Mouse (Mus musculus) liver, adult 2 months (tissue): ENCODE measurements around the gene Htra2. TPM values are rescaled to one million over a fixed set of nuclear protein-coding genes. Genes with fewer than 3 reads are reported as not detected.

Experiments used
- DNase-seq: peaks from one replicate; pipeline ENCODE4 v3.0.0-alpha.2; 2011; ENCODE audit warnings: low read depth, low spot score; ENCODE audit errors: extremely low read depth
- H3K27ac ChIP-seq: fragments of 200-500 bp; replicated peaks from 2 replicates; pipeline ENCODE4 v1.5.1; 2012; ENCODE audit warnings: low read depth, mild to moderate bottlenecking, control low read depth, inconsistent platforms, low read length; ENCODE audit not compliant: insufficient read depth
- H3K27me3 ChIP-seq: fragments of 200-500 bp; 2 replicates; pipeline ENCODE4 v1.6.1; 2012; ENCODE audit warnings: mild to moderate bottlenecking, moderate library complexity, low read length, inconsistent platforms; ENCODE audit not compliant: control insufficient read depth, insufficient read depth
- H3K36me3 ChIP-seq: fragments of 200-500 bp; 2 replicates; pipeline ENCODE4 v1.6.1; 2012; ENCODE audit warnings: low read length, inconsistent platforms; ENCODE audit not compliant: control insufficient read depth, insufficient read depth
- H3K4me1 ChIP-seq: fragments of 200-500 bp; 2 replicates; pipeline ENCODE4 v1.6.1; 2011; ENCODE audit warnings: low read length; ENCODE audit not compliant: control insufficient read depth, insufficient read depth
- H3K4me3 ChIP-seq: fragments of 200-500 bp; 2 replicates; pipeline ENCODE4 v1.5.1; 2011; ENCODE audit warnings: low read depth, mild to moderate bottlenecking, control low read depth, low read length, moderate library complexity; ENCODE audit not compliant: insufficient read depth
- H3K79me2 ChIP-seq: fragments of 200-500 bp; 2 replicates; pipeline ENCODE4 v1.6.1; 2012; ENCODE audit warnings: inconsistent platforms, mild to moderate bottlenecking, low read length, moderate library complexity; ENCODE audit not compliant: control insufficient read depth, insufficient read depth
- H3K9ac ChIP-seq: fragments of 200-500 bp; 2 replicates; pipeline ENCODE4 v1.6.1; 2012; ENCODE audit warnings: low read depth, mild to moderate bottlenecking, control low read depth, inconsistent platforms, low read length
- CTCF ChIP-seq: fragments of 200-500 bp; IDR thresholded peaks from 2 replicates; pipeline ENCODE4 v1.5.1; 2011; ENCODE audit warnings: low read depth, low read length, control low read depth
- POLR2A ChIP-seq: fragments of 200-500 bp; IDR thresholded peaks from 2 replicates; pipeline ENCODE4 v1.6.1; 2011; ENCODE audit warnings: low read length, control low read depth; ENCODE audit not compliant: insufficient read depth; ENCODE audit errors: extremely low read depth
- WGBS: fragments of 180-500 bp; shearing (Covaris S2); methylation state at CpG from one replicate; pipeline ENCODE4 v1.1.7; 2018; 5-methylcytosine and 5-hydroxymethylcytosine counted together
- polyA plus RNA-seq: library from polyadenylated mRNA; depleted of rRNA; stranded (reverse); fragments of >200 nt; gene quantifications from 2 replicates; pipeline ENCODE4 v1.2.3, GENCODE M21; 2012; rRNA removed
- total RNA-seq: library from RNA; depleted of rRNA; stranded (reverse); fragments of >200 nt; gene quantifications from 2 replicates; pipeline ENCODE4 v1.2.3, GENCODE M21; 2014; rRNA removed

Gene Htra2
- total RNA-seq (14.0 and 17.5 TPM in 2 replicates), polyA plus RNA-seq (23.3 and 24.1 TPM in 2 replicates)

DNA sequence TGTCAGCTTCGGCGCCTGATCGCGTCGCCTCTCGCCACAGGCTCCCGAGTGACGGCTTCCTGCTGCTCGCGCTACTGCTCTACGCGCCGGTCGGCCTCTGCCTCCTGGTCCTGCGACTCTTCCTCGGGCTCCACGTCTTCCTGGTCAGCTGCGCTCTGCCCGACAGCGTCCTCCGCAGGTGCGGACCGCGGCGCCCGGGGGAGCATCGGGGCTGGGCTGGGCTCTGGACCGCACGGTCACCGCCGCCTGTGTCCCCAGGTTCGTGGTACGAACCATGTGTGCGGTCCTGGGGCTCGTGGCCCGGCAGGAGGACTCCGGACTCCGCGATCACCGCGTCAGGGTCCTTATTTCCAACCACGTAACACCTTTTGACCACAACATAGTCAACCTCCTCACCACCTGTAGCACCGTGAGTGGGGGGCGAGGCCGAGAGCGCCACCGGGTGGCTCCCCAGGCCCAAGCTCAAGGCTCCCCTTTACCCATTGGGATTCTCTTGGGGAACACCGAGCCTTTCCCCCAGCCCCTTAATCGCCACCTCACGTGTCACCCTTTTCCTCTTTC is at the start of gene Htra2:
TSS of gene Htra2 (minus strand) at position 403 of the 561 bp plus-strand sequence.
- Histone ChIP-seq H3K9ac (peak within 1 kb of the TSS; percentile 97), H3K27ac (peak within 1 kb of the TSS; percentile 76), H3K27me3 (no peaks in the 10 kb centered on the region), H3K4me3 (peak within 1 kb of the TSS; percentile 92), H3K4me1 (peaks cover 17% of the 10 kb centered on the region), H3K36me3 (peaks cover 8% of the 10 kb centered on the region), H3K79me2 (peaks cover 17% of the 10 kb centered on the region; the same call in 1 of the 2 replicates)
- no peak for TF ChIP-seq POLR2A
- TF ChIP-seq CTCF, result peak; percentile 42
- no peak for DNase-seq
- WGBS, result under 1% methylated on average over 48 of the region's 50 CpGs

- 82% methylated on average over 4 of the region's 4 CpGs for WGBS
- Histone ChIP-seq H3K79me2 (peaks cover 1% of the 10 kb centered on the region; the same call in 1 of the 2 replicates), H3K27me3 (no peaks in the 10 kb centered on the region), H3K9ac (no peak overlapping the region), H3K4me3 (no peak overlapping the region), H3K4me1 (peaks cover 20% of the 10 kb centered on the region), H3K27ac (no peak overlapping the region), H3K36me3 (no peaks in the 10 kb centered on the region)
- DNase-seq, result no peak
- TF ChIP-seq POLR2A, result no peak
- TF ChIP-seq CTCF, result no peak
Observed at GRCm38 (mm10) chr6:83104158-83104557, 49.1 kb upstream of the Htra2 start.

GRCm38 (mm10) chr6:83103130-83103650 is 48.1 kb upstream of the Htra2 start:
- Histone ChIP-seq H3K27ac (0 out of 2 replicates have a peak overlapping the region, but pooled peaks have one; percentile 2), H3K4me3 (peak overlapping the region; percentile 1; the same call in 1 of the 2 replicates), H3K9ac (no peak overlapping the region), H3K27me3 (no peaks in the 10 kb centered on the region), H3K36me3 (no peaks in the 10 kb centered on the region), H3K4me1 (peaks cover 17% of the 10 kb centered on the region), H3K79me2 (no peaks in the 10 kb centered on the region)
- 29% methylated on average over 11 of the region's 11 CpGs for WGBS
- peak; percentile 34; the same call in 1 of the 2 replicates for TF ChIP-seq CTCF
- TF ChIP-seq POLR2A, result no peak
- DNase-seq, result peak; percentile 80

DNA sequence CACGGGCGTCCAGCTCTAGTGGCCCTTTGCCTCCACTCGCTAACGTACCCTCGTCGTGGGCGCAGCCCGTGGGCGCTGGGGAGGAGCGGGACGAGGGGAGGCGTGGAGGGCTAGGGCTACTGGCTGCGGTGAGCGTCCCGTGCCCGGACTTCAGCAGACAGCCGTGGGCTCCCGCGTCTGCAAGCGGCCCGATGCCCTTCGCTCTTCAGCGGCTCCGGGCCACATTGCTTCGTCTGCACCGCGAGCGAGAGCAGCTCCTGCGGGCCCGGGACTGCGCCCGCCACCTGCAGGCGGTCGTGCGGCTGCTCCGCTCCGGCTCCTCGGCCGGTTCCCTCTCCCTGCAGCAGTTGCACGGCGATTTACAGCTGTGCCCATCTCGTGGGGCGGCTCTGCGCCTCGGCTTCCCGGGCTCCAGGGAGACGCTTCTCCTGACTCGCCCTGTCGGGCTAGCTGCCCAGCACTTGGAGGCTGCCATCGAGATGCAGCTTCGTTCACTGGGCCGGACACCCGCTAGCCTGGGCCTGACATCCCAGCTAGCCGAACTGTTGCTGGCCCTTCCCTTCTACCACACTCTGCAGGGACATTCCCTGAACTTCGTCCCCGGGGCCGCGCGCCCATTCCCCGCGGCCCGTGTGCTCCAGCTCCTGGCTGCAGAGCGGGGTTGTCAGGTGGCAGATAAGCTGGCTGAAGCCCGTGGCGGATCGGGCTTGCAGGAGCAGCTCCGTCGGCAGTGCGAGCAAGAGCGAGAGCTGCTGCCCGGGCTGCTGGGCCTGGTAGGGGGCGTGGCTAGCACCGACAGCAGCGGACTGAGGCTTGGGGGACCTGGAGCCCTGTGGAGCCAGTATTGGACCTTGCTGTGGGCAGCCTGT is 46.8 kb upstream of the Htra2 start:
- peak; percentile 61 for DNase-seq
- Histone ChIP-seq H3K27ac (peak overlapping the region; percentile 53), H3K79me2 (no peaks in the 10 kb centered on the region), H3K36me3 (no peaks in the 10 kb centered on the region), H3K27me3 (no peaks in the 10 kb centered on the region), H3K4me1 (peaks cover 11% of the 10 kb centered on the region), H3K9ac (peak overlapping the region; percentile 81), H3K4me3 (peak overlapping the region; percentile 67)
- no peak for TF ChIP-seq POLR2A
- TF ChIP-seq CTCF, result peak; percentile 45; the same call in 1 of the 2 replicates
- under 1% methylated on average over 73 of the region's 74 CpGs for WGBS

- DNase-seq, result peak; percentile 90
- Histone ChIP-seq H3K79me2 (no peaks in the 10 kb centered on the region), H3K27me3 (no peaks in the 10 kb centered on the region), H3K4me1 (peaks cover 11% of the 10 kb centered on the region), H3K4me3 (peak within 1 kb of the TSS; percentile 67), H3K36me3 (no peaks in the 10 kb centered on the region), H3K9ac (peak within 1 kb of the TSS; percentile 81), H3K27ac (peak within 1 kb of the TSS; percentile 53)
- WGBS, result 1% methylated on average over 25 of the region's 25 CpGs
- TF ChIP-seq POLR2A (peak; percentile 66; the same call in 1 of the 2 replicates), CTCF (peak; percentile 64)
Observed at GRCm38 (mm10) chr6:83101316-83101687, 46.2 kb upstream of the Htra2 start, which contains the start of the genes Ccdc142 and Gm42688. Gene Ccdc142 (plus strand): TSS chr6:83101601. Gene Gm42688 (plus strand): TSS chr6:83101617.
